Mouse (Mus musculus) frontal cortex, postnatal 25 days (tissue): ENCODE results near the gene Bbs5.
"Not testable (repeated sequence)": the region's sequence is repeated elsewhere in the genome, so short reads cannot be mapped to it uniquely, and the experiment has no call there.

ENCODE experiments used
- DNase-seq, 2 experiments: peaks; one replicate each; pipeline ENCODE4 v3.0.0; 2022; ENCODE audit warnings: low spot score in 2 of 2

Gene Bbs5

DNA sequence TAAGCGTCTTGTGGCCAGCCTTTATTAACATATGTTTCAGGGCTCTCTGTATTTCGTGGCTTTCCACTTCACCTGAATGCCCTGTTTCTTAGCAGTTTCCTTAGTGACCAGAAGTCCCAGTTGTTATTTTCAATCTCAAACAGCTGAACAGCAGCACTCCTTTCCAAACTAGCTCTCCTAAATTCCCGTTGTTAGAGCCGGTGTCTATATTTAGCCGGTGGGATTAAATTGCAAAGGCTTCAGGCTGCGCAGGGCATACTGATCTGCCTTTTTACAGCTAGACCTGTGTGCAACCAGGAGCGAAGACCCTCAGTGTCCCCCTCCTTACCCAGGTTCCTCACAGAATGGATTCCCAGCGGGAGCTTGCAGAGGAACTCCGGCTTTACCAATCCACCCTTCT, 22.9 kb downstream of the Bbs5 start, which contains the start of gene Klhl41:
Gene Klhl41 (plus strand): TSS at position 268 of the 400 bp plus-strand sequence.
- DNase-seq, result no peak

DNA sequence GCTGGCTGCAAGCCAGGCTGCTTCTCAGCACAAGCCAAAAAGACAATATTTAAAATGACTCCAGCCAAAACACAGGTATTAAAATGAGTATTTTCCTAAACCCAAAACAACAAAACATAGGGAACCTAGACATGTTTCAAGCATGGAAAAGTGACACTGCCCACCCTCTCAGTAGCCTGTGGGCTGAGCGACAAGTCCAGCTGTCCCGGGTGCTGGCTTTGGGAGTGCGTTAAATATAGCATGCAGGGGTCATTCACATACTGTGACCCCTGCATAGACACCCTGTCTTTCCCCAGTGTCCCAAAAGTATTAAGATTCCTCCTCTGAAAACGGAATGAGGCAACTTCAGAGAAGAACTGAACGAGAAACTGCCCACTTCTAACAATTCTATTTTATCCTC, 26.8 kb downstream of the Bbs5 start:
- no peak for DNase-seq

DNA sequence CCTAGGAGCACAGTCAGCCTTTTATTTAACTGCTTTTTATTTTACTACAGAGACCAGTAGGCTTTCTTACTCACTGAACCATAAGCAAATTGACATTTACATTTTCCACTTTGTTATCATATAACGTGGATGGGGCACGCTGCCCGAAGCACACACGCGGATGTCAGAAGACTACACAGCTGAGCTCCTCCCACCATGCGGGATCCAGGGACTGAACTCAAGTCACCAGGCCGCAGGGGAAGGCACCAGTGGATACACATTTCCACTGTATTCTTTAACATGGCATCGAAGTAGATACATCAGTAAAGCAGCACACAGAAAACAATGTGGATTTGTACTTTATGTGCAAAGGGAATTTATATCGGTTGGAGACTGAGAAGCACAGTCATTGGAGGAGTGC, 28.3 kb downstream of the Bbs5 start:
- DNase-seq, result no peak

DNA sequence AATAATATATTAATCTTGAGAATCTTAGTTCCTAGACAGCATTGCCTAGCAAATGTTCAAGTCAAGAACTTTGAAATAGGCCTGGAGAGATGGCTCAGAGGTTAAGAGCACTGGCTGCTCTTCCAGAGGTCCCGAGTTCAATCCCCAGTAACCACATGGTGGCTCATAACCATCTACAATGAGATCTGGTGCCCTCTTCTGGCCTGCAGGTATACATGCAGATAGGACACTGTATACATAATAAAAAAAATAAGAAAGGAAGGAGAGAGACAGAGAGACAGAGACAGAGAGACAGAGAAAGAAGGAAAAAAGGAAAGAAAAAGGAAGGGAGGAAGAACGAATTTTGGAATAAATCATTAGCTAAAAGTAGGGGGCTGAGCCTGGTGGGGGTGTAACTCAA, 29.7 kb downstream of the Bbs5 start:
- DNase-seq, result no peak

DNA sequence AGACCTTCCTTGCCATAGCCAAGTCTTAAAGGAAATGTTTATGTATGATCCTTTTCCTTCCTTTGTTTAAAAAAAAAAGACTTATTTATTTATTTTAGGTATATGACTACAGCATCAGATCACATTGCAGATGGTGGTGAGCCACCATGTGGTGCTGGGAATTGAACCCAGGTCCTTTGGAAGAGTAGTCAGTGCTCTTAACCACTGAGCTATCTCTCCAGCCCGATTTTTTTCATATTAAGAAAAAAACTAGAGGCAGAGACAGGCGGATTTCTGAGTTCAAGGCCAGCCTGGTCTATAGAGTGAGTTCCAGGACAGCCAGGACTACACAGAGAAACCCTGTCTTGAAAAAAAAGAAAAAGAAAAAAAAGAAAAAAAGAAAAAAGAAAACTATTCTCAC, 30.2 kb downstream of the Bbs5 start:
- DNase-seq, result not testable (repeated sequence)

DNA sequence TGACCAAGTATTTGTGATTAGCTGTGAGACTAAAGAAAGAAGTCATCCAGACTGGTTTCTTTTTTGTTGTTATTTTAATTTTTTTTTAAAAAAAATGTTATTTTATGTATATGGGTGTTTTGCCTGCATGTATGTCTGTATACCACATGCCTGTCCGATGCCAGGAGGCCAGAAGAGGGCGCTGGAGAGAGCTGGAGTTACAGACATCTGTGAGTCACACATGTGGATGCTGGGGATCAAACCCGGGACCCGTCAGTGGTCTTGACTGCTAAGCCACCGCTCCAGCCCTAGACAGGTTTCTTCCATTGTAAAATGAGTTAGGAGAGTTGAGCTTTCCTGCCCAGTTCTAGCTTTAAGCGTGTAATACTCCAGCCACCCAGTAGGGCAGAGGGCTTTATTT, 33.0 kb downstream of the Bbs5 start:
- DNase-seq, result no peak

DNA sequence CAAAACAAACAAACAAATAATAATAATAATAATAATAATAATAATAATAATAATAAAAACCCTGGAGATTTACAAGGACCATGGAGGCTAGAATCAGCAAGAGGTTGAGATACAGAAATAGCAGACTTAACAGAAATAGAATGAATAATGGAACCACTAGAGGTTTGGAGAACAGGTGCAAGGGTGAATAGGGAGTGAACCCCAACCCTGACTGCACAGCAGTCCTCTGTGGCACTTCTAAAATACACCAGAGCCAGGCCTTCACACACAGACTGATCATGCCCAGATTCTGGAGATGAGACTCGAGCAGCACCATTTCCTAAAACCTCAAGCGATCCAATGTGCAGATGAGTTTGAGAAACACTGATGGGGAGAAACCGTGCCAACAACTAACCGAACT, 35.0 kb downstream of the Bbs5 start:
- DNase-seq, result no peak

DNA sequence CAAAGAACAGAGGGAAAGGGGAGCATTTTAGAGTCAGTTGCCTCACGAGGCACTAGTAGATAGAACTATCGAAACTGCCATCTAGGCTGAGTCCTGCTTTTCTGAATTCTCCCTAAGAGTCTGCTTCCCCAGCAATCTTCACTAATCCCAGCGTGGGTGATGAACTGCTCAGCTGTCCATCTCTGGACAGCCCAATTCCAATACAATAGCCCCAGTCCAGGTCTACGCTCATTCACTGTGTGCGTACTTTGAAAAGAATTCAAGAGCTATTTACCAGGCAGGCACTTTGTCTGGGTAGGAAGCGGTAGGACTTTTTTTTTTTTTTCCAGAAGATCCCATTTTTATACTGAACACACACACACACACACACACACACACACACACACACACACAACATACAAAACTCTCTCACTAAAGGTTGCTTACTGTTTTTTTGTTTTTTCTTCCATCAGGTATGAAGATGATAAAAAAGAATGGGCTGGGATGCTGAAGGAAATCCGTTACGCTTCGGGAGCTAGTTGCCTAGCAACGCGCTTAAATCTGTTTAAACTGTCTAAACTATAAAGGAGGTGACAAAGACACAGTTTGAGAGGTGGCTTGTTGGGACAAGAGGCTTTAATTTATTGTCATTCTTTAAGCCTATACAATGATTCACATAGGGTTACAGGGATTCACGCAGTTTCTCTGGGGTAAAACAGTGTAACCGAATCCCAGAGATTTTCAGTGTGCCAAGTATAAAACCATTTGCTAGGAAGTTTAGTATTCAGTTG, 36.2 kb downstream of the Bbs5 start:
- no peak for DNase-seq

DNA sequence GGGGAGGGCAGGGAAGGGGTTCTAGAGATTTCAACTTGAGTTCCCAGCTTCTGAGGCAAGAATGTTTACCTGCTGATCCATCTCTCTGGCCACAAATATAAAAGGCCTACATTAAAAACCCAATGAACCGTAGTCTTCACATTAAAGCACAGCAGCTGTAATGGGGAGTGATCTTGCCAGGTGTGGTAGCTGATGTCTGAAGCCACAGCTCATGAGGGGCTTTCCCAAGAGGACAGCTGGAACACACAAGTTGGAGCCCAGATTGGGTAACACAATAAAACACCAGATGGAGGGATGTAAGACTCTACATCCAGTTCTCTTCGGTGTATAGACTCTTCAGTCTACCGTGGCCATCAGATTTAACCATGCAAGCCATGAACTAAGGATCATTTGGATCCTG, 37.5 kb downstream of the Bbs5 start:
- no peak for DNase-seq

DNA sequence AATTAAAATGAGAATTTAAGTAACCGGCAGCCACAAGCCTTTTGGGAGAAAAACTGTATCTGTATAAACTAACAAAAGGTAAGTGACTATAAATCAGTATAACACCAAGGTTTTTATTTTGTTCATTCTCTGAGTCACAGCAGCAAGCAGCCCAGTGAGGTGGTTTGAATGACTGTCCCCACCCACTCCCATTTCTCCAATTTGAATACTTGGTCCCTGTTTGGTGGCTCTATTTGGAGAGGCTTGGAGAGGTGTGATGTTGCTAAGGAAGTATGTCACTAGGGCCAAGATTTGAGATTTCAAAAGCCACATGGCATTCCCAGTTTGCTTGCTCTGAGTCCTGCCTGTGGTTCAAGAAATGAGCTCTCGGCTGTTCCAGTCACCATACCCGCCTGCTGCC, 43.2 kb downstream of the Bbs5 start:
- DNase-seq, result no peak

DNA sequence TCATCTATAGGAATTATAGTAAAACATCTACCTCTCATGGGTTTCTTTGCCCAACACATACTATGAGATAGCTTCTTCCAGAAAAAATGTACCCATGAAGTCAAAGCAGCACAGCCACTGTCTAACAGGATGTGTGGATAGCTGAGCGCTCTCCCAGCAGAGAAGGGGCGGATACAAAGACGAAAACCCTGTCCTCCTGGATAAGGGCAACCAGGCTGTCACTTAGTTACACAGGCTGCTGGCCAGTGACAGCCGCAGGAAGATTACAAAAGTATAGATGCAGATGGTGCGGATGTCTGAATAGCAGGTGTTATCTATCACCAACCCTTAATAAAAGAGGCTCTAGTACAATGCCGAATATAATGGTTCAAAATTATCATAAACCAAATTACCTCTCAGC, 43.9 kb downstream of the Bbs5 start:
- DNase-seq, result no peak

DNA sequence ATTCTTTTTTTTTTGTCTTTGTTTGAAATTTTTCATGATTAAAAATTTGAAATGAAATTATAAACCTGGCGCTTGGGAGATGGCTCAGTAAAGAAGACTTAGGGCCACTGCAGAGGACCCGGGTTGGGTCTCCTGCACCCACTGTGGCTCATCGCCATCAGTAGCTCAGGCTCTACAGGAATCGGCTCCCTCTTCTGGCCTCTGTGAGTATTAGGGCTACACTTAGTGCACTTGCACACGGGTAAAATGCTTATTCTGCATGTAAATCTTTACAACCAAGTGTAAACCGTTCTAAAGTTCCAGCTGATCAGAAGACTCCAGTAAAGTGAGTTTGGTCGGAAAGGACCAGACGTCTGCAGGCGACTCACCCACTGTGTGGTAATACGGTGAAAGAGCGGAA, 46.5 kb downstream of the Bbs5 start:
- DNase-seq, result no peak

DNA sequence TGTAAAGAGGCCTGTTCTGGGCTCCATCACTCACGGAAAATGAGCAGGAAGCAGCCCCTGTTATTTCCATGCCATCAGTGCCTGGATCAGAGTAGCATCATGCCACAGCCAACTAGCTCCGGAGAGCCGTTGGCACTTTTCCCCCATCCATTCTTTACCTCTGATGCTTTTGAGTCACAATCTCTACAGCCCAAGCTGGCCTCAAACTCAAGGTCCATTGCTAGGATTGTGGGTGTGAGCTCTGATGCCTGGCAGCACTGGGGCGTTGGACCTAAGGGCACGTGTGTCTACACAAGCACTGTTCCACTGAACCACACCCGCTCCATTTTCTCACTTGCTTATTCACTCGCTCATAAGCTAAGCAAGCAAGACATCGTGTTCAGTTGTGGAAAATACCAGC, 53.5 kb downstream of the Bbs5 start:
- DNase-seq, result no peak

DNA sequence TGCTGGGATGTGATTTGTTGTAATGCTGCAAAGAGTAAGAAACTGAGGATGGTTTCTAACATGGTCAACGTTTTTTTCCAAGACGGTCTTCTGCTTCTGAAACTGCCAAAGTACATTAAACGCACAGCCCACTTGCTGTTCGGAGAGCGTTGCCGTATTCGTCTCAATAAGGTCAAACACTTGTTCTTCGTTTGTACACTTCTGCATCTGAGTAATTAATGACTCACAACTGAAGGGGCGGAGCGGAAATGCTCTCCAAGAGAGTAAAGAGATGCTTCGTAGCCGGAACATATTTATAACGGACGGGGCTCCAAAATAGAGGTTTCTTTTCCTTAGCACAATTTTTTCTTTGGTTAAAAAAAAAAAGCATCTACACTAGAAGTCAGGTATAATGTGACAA, 65.2 kb downstream of the Bbs5 start:
- no peak for DNase-seq

DNA sequence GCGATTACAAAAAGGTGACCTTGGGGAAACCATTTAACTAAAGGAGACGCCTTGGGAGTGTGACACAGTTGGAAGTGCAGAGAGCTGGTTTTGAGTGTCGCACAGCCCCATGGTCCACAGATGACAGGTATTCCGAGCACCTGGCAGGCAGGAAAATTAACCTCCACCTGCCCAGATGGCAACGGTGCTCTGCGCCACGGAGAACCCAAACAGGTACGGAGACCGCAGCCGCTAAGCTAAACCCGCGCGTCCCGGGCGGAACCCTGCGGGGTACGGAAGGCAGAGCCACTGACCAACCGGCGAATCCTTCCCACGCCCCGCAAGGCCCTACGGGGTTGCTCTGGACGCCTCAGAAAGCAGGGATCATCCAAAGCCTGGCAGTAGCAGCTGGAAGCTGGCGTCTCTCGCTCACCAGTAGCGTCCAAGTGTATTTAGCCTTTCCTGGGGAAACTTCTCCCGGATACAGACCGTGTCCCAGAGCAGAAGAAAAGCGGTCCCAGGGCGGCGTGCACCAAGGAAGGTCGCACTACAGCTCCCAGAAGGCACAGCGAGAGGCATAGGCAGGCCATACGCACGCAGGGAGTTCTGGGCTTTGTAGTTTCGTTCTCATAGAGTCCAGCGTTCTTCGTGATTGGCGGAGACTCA, 66.1 kb downstream of the Bbs5 start, which contains the start of gene Fastkd1:
Gene Fastkd1 (minus strand): TSS at position 536 of the 645 bp plus-strand sequence.
- peak; percentile 72 to 80 for DNase-seq

DNA sequence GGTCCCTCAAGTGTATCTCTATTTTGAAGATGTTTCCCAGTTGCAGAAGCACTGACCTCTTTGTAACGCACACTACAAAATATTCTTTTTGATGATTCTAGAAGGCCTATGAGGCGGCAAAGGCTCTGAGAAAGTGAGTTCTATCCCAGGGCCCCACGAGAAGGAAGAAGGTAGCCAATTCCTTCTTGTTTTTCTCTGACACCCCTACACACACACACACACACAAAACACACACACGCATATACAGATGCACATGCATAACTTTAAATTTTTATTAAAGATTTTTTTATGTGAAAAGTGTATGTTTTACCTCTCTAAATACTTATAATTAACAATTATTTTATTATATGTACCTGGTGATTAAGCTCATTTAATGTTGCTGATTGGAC, 66.6 kb downstream of the Bbs5 start:
- DNase-seq, result no peak

DNA sequence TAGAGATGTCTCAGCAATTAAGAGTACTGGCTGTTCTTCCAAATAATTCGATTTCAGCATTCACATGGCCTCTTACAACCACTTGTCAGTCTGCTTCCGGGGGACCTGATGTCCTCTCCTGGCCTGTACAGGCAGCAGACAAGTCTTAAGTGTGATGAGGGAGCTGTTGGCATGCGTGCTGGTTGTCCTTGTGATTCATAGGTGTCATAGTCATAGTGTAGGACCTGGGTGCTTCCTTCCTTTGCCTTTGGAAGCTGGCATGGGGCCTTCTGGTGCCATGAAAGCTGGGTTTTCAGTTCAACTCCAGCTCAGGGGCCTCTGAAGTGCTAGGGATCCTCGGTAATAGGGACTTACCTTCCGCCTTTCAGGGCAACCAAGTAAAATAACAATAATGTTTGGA, 67.2 kb downstream of the Bbs5 start:
- DNase-seq, result no peak

DNA sequence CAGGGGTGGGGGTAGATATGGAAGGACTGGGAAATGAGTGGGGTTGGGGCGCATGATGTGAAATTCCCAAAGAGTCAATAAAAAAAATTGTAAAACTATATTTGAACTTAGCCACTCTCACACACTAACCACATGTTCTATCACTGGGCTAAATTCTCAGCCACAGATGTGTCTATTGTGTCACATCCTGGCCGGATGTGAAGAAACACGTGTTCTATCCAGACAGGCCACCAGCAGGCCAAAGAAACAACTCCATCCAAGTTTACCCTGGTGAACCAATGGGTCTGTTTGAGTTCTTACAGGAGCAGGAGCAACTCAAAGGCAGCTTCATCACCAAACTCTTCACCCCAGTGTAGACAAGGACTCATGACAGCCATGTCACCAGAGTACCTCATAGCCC, 69.5 kb downstream of the Bbs5 start:
- no peak for DNase-seq
